Mouse (Mus musculus): ENCODE measurements around the gene Trim75. TPM values are rescaled to one million over a fixed set of nuclear protein-coding genes. Genes with fewer than 3 reads are reported as not detected.

The Trim75 gene
- not detected in 2 replicates for polyA plus RNA-seq (2012; rRNA removed)
- polyA plus RNA-seq (2014; fragmentation: Nextera tagmentation; extraction: Ambion mirVana): not detected in 2 replicates

GRCm38 (mm10) chr8:64987731-64988130 is at the start of gene Trim75:
Gene Trim75 (minus strand): TSS chr8:64987831.
- no peak within 1 kb of the TSS for H3K9ac ChIP-seq (replicated peaks)
- H3K4me2 ChIP-seq (ENCODE audit: low read depth): no peak within 1 kb of the TSS
- no peak for ATAC-seq (ENCODE audit: insufficient read depth)
- H3K4me1 ChIP-seq (replicated peaks; ENCODE audit: control insufficient read depth in 2 of 2, insufficient read depth in 2 of 2, low read length in 1 of 2): no peaks in the 10 kb centered on the region
- no peak within 1 kb of the TSS for H3K27ac ChIP-seq
- no peak within 1 kb of the TSS for H3K4me3 ChIP-seq (ENCODE audit: insufficient read depth in 1 of 2, low read depth in 2 of 2, low read length in 2 of 2)
- TF ChIP-seq EP300 (IDR thresholded peaks at IDR 0.05; ENCODE audit: low read depth) (no peak), CTCF (IDR thresholded peaks at IDR 0.05; ENCODE audit: low read depth) (no peak)
- no peaks in the 10 kb centered on the region for H3K9me3 ChIP-seq (ENCODE audit: control insufficient read depth, low read length)
- H3K36me3 ChIP-seq (replicated peaks; ENCODE audit: control insufficient read depth, insufficient read depth, low read depth): no peaks in the 10 kb centered on the region
- no peak for DNase-seq (ENCODE audit: low read depth in 3 of 3, low spot score in 3 of 3)
- H3K27me3 ChIP-seq (ENCODE audit: control insufficient read depth, insufficient read depth, low read length): no peaks in the 10 kb centered on the region
- WGBS (ENCODE audit: insufficient replicate concordance): 69% methylated on average over 4 of the region's 4 CpGs

GRCm38 (mm10) chr8:65037117-65037533 is 49.5 kb upstream of the Trim75 start, which contains the start of gene Apela:
Gene Apela (minus strand): TSS chr8:65037336.
- TF ChIP-seq EP300 (IDR thresholded peaks at IDR 0.05; ENCODE audit: low read depth) (no peak), CTCF (IDR thresholded peaks at IDR 0.05; ENCODE audit: low read depth) (no peak)
- DNase-seq (ENCODE audit: low read depth in 3 of 3, low spot score in 3 of 3) (peak in 1 of 3 experiments; percentile 13), ATAC-seq (ENCODE audit: insufficient read depth) (0 out of 2 replicates have a peak, but pooled peaks have one; percentile 35)
- H3K36me3 ChIP-seq (replicated peaks; ENCODE audit: control insufficient read depth, insufficient read depth, low read depth): no peaks in the 10 kb centered on the region
- no peaks in the 10 kb centered on the region for H3K9me3 ChIP-seq (ENCODE audit: control insufficient read depth, low read length)
- no peaks in the 10 kb centered on the region; the same call in 1 of the 2 replicates for H3K27me3 ChIP-seq (ENCODE audit: control insufficient read depth, insufficient read depth, low read length)
- no peaks in the 10 kb centered on the region for H3K4me1 ChIP-seq (replicated peaks; ENCODE audit: control insufficient read depth in 2 of 2, insufficient read depth in 2 of 2, low read length in 1 of 2)
- no peak within 1 kb of the TSS for H3K9ac ChIP-seq (replicated peaks)
- peak within 1 kb of the TSS; percentile 44 for H3K4me2 ChIP-seq (ENCODE audit: low read depth)
- H3K4me3 ChIP-seq (ENCODE audit: insufficient read depth in 1 of 2, low read depth in 2 of 2, low read length in 2 of 2): peak within 1 kb of the TSS in 1 of 2 experiments; percentile 13; a peak in 1 of 4 replicates
- WGBS (ENCODE audit: insufficient replicate concordance): 3% methylated on average over 8 of the region's 8 CpGs
- no peak within 1 kb of the TSS for H3K27ac ChIP-seq

- ATAC-seq (ENCODE audit: insufficient read depth): no peak
- no peaks in the 10 kb centered on the region for H3K9me3 ChIP-seq (ENCODE audit: control insufficient read depth, low read length)
- no peak overlapping the region for H3K9ac ChIP-seq (replicated peaks)
- TF ChIP-seq EP300 (IDR thresholded peaks at IDR 0.05; ENCODE audit: low read depth): no peak
- TF ChIP-seq CTCF (IDR thresholded peaks at IDR 0.05; ENCODE audit: low read depth): no peak
- H3K36me3 ChIP-seq (replicated peaks; ENCODE audit: control insufficient read depth, insufficient read depth, low read depth): no peaks in the 10 kb centered on the region
- no peak overlapping the region for H3K27ac ChIP-seq
- 46% methylated on average over 2 of the region's 2 CpGs for WGBS (ENCODE audit: insufficient replicate concordance)
- DNase-seq (ENCODE audit: low read depth in 3 of 3, low spot score in 3 of 3): no peak
- H3K4me1 ChIP-seq (replicated peaks; ENCODE audit: control insufficient read depth in 2 of 2, insufficient read depth in 2 of 2, low read length in 1 of 2): no peaks in the 10 kb centered on the region
- no peaks in the 10 kb centered on the region; the same call in 1 of the 2 replicates for H3K27me3 ChIP-seq (ENCODE audit: control insufficient read depth, insufficient read depth, low read length)
- no peak overlapping the region for H3K4me3 ChIP-seq (ENCODE audit: insufficient read depth in 1 of 2, low read depth in 2 of 2, low read length in 2 of 2)
- H3K4me2 ChIP-seq (ENCODE audit: low read depth): no peak overlapping the region
These were observed 46.5 kb upstream of the Trim75 start for GRCm38 (mm10) chr8:65034136-65034535.

GRCm38 (mm10) chr8:65033056-65033455 is 45.4 kb upstream of the Trim75 start:
- 72% methylated on average over 13 of the region's 13 CpGs for WGBS (ENCODE audit: insufficient replicate concordance)
- H3K36me3 ChIP-seq (replicated peaks; ENCODE audit: control insufficient read depth, insufficient read depth, low read depth): no peaks in the 10 kb centered on the region

GRCm38 (mm10) chr8:65032107-65032506 is 44.5 kb upstream of the Trim75 start:
- 77% methylated on average over 1 of the region's 1 CpGs for WGBS (ENCODE audit: insufficient replicate concordance)

More at GRCm38 (mm10) chr8:65033056-65033455, 45.4 kb upstream of the Trim75 start:
- DNase-seq (ENCODE audit: low read depth in 3 of 3, low spot score in 3 of 3): no peak
- Histone ChIP-seq H3K9ac (replicated peaks) (no peak overlapping the region), H3K4me2 (ENCODE audit: low read depth) (no peak overlapping the region), H3K4me3 (ENCODE audit: insufficient read depth in 1 of 2, low read depth in 2 of 2, low read length in 2 of 2) (no peak overlapping the region), H3K27ac (no peak overlapping the region), H3K27me3 (ENCODE audit: control insufficient read depth, insufficient read depth, low read length) (no peaks in the 10 kb centered on the region; the same call in 1 of the 2 replicates), H3K4me1 (replicated peaks; ENCODE audit: control insufficient read depth in 2 of 2, insufficient read depth in 2 of 2, low read length in 1 of 2) (no peaks in the 10 kb centered on the region), H3K9me3 (ENCODE audit: control insufficient read depth, low read length) (no peaks in the 10 kb centered on the region)
- no peak for TF ChIP-seq EP300 (IDR thresholded peaks at IDR 0.05; ENCODE audit: low read depth)
- TF ChIP-seq CTCF (IDR thresholded peaks at IDR 0.05; ENCODE audit: low read depth): no peak
- ATAC-seq (ENCODE audit: insufficient read depth): no peak

More at GRCm38 (mm10) chr8:65032107-65032506, 44.5 kb upstream of the Trim75 start:
- Histone ChIP-seq H3K9me3 (ENCODE audit: control insufficient read depth, low read length) (no peaks in the 10 kb centered on the region), H3K27me3 (ENCODE audit: control insufficient read depth, insufficient read depth, low read length) (no peaks in the 10 kb centered on the region), H3K27ac (no peak overlapping the region), H3K4me2 (ENCODE audit: low read depth) (no peak overlapping the region), H3K4me3 (ENCODE audit: insufficient read depth in 1 of 2, low read depth in 2 of 2, low read length in 2 of 2) (no peak overlapping the region), H3K9ac (replicated peaks) (no peak overlapping the region), H3K4me1 (replicated peaks; ENCODE audit: control insufficient read depth in 2 of 2, insufficient read depth in 2 of 2, low read length in 1 of 2) (no peaks in the 10 kb centered on the region), H3K36me3 (replicated peaks; ENCODE audit: control insufficient read depth, insufficient read depth, low read depth) (no peaks in the 10 kb centered on the region)
- DNase-seq (ENCODE audit: low read depth in 3 of 3, low spot score in 3 of 3) (no peak), ATAC-seq (ENCODE audit: insufficient read depth) (no peak)
- no peak for TF ChIP-seq CTCF (IDR thresholded peaks at IDR 0.05; ENCODE audit: low read depth)
- TF ChIP-seq EP300 (IDR thresholded peaks at IDR 0.05; ENCODE audit: low read depth): no peak

All from liver, embryonic 14.5 days (tissue).